Mouse (Mus musculus) gastrocnemius, postnatal 25 days (tissue): ENCODE measurements around the gene Adamts13. TPM values are rescaled to one million over a fixed set of nuclear protein-coding genes. Genes with fewer than 3 reads are reported as not detected.

Experiments
- DNase-seq: peaks from one replicate; pipeline ENCODE4 v3.0.0; 2022
- total RNA-seq, 2 experiments: library from RNA; stranded (reverse); gene quantifications; 1 replicate in 1 of 2; 2 replicates in 1 of 2; pipeline ENCODE4 v1.2.3; 2021

The Adamts13 gene
- total RNA-seq, 2 experiments from 2014 or later = not detected

GRCm38 (mm10) chr2:26967262-26967661 lies 6.0 kb upstream of the Adamts13 start:
- DNase-seq = no peak

- no peak for DNase-seq
Measured at GRCm38 (mm10) chr2:26973960-26974359, 744 bp downstream of the Adamts13 start.

GRCm38 (mm10) chr2:26980361-26980760 lies 7.1 kb downstream of the Adamts13 start:
- no peak for DNase-seq

GRCm38 (mm10) chr2:26984179-26984578 lies 11.0 kb downstream of the Adamts13 start:
- DNase-seq = no peak

- no peak for DNase-seq
Measured at GRCm38 (mm10) chr2:26984640-26985039, 11.4 kb downstream of the Adamts13 start.

- no peak for DNase-seq
Measured at GRCm38 (mm10) chr2:26993936-26994335, 20.7 kb downstream of the Adamts13 start.

- DNase-seq = no peak
Measured at GRCm38 (mm10) chr2:26997498-26997897, 24.3 kb downstream of the Adamts13 start.

- DNase-seq = no peak
Measured at GRCm38 (mm10) chr2:26997993-26998392, 24.8 kb downstream of the Adamts13 start.

- no peak for DNase-seq
Measured at GRCm38 (mm10) chr2:27006255-27006654, 33.0 kb downstream of the Adamts13 start.

GRCm38 (mm10) chr2:27007701-27008100 lies 34.5 kb downstream of the Adamts13 start:
- DNase-seq = no peak

GRCm38 (mm10) chr2:27009714-27010244 lies 36.6 kb downstream of the Adamts13 start, which contains the start of gene Cacfd1:
TSS of gene Cacfd1 (plus strand) at chr2:27009926.
- DNase-seq = peak; percentile 86

GRCm38 (mm10) chr2:27017802-27018201 lies 44.6 kb downstream of the Adamts13 start:
- peak; percentile 40 for DNase-seq

- no peak for DNase-seq
Measured at GRCm38 (mm10) chr2:27019530-27019929, 46.3 kb downstream of the Adamts13 start.

GRCm38 (mm10) chr2:27021103-27021502 lies 47.9 kb downstream of the Adamts13 start:
- no peak for DNase-seq

- no peak for DNase-seq
Measured at GRCm38 (mm10) chr2:27022612-27023011, 49.4 kb downstream of the Adamts13 start.

GRCm38 (mm10) chr2:27024136-27024535 lies 50.9 kb downstream of the Adamts13 start:
- DNase-seq = no peak

- DNase-seq = no peak
Measured at GRCm38 (mm10) chr2:27025545-27025944, 52.3 kb downstream of the Adamts13 start.

- no peak for DNase-seq
Measured at GRCm38 (mm10) chr2:27026332-27026731, 53.1 kb downstream of the Adamts13 start.

- no peak for DNase-seq
Measured at GRCm38 (mm10) chr2:27026857-27027617, 53.8 kb downstream of the Adamts13 start.

- peak; percentile 87 for DNase-seq
Measured at GRCm38 (mm10) chr2:27027618-27028436, 54.6 kb downstream of the Adamts13 start, which contains the start of gene Slc2a6. TSS of gene Slc2a6 (minus strand) at chr2:27027998.

- DNase-seq = no peak
Measured at GRCm38 (mm10) chr2:27028437-27029015, 55.3 kb downstream of the Adamts13 start.

- no peak for DNase-seq
Measured at GRCm38 (mm10) chr2:27032361-27032760, 59.1 kb downstream of the Adamts13 start.
